Mouse (Mus musculus) G1E (cell line): ENCODE results near the gene AI661453. TPM values are rescaled to one million over a fixed set of nuclear protein-coding genes. Genes with fewer than 3 reads are reported as not detected.

Experiments used
- ATAC-seq: 2 replicates; pipeline ENCODE4 v1.8.0; 2016; ENCODE audit warnings: mild to moderate bottlenecking; ENCODE audit not compliant: insufficient number of reproducible peaks, poor library complexity, low FRiP score, severe bottlenecking; ENCODE audit errors: extremely low read depth
- DNase-seq: peaks from one replicate; pipeline ENCODE4 v3.0.0; 2012; ENCODE audit warnings: low spot score
- H3K27me3 ChIP-seq: 2 replicates; pipeline ENCODE4 v1.6.1; 2012; ENCODE audit warnings: mild to moderate bottlenecking, low read length, inconsistent platforms; ENCODE audit not compliant: insufficient read depth
- H3K36me3 ChIP-seq: replicated peaks from 2 replicates; pipeline ENCODE3; 2012; ENCODE audit warnings: mild to moderate bottlenecking, inconsistent platforms
- H3K4me1 ChIP-seq: 2 replicates; pipeline ENCODE4 v1.6.1; 2012; ENCODE audit warnings: low read depth, low read length, inconsistent platforms, mixed read lengths; ENCODE audit not compliant: insufficient read depth
- H3K4me3 ChIP-seq: 2 replicates; pipeline ENCODE4 v1.5.1; 2012; ENCODE audit warnings: low read depth, mild to moderate bottlenecking, inconsistent platforms, low read length, moderate library complexity, mixed read lengths
- H3K9me3 ChIP-seq: replicated peaks from 2 replicates; pipeline ENCODE4 v1.6.1; 2012; ENCODE audit warnings: inconsistent platforms
- CTCF ChIP-seq: IDR thresholded peaks from 2 replicates; pipeline ENCODE4 v1.5.1; 2012; ENCODE audit warnings: low read depth, low read length, inconsistent platforms, mixed read lengths
- GATA1 ChIP-seq: IDR thresholded peaks from 2 replicates; pipeline ENCODE4 v1.6.1; 2012; ENCODE audit warnings: borderline replicate concordance, low read length, inconsistent platforms, mixed read lengths
- GATA2 ChIP-seq: IDR thresholded peaks from 2 replicates; pipeline ENCODE4 v1.6.1; 2012; ENCODE audit warnings: low read depth, low read length, inconsistent platforms, borderline replicate concordance
- POLR2AphosphoS5 ChIP-seq: IDR thresholded peaks from 2 replicates; pipeline ENCODE4 v1.6.1; 2012; ENCODE audit warnings: low read depth, low read length, inconsistent platforms; ENCODE audit not compliant: insufficient replicate concordance
- TAL1 ChIP-seq: conservative IDR thresholded peaks from 2 replicates; pipeline ENCODE4 v1.6.1; 2012; ENCODE audit warnings: low read depth, low read length, inconsistent platforms, mixed read lengths
- polyA plus RNA-seq: library from polyadenylated mRNA; stranded (reverse); fragments of >175 nt; gene quantifications from 2 replicates; pipeline ENCODE4 v1.2.3, GENCODE M21; 2012
- total RNA-seq, 2 experiments: library from RNA; stranded (forward) in 1 of 2; stranded (reverse) in 1 of 2; fragments of 200-1000 nt in 1 of 2; fragments of >200 nt in 1 of 2; fragmentation: Nextera tagmentation in 1 of 2; gene quantifications; 2 replicates each; pipeline ENCODE4 v1.2.3; 2014 to 2017

Gene AI661453
- total and polyA plus RNA-seq, 3 experiments = under 0.01 to 0.03 TPM; not detected in 1

DNA sequence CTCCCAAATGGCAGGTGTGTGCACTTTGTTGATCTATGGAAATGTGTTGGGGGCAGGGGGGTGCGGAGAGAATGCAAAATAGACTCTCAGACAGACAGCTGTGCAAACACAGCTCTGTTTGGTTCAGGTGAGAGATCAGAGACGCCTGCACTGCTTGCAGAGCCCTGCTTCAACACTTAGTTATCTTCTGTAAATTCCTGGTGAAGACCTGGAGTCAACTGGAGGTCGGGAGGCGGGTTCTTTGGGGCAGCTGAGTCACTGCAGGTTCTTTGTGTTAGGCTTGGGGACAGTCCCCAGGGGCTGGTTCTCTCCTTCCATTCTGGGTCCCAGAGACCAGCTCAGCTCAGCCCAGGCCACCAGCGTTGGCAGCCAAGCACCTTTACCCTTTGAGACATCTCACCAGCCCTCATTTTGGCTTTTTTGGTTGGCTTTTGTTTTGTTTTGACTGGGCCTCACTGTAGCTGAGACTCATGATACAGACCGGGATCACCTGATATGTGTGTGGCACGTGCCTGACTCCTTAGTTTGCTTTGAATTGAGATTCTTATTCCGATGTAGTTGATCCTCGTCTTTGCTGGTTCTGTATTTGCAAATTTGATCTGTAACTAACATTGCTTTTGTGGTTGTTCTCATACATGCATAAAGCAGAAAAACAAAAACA, 26.4 kb downstream of the AI661453 start:
- Histone ChIP-seq H3K9me3 (no peaks in the 10 kb centered on the region), H3K4me3 (no peak overlapping the region), H3K27me3 (peaks cover 70% of the 10 kb centered on the region), H3K4me1 (no peaks in the 10 kb centered on the region), H3K36me3 (no peaks in the 10 kb centered on the region)
- DNase-seq (no peak), ATAC-seq (no peak)
- TF ChIP-seq CTCF = no peak
- no peak for TF ChIP-seq GATA1
- no peak for TF ChIP-seq GATA2

DNA sequence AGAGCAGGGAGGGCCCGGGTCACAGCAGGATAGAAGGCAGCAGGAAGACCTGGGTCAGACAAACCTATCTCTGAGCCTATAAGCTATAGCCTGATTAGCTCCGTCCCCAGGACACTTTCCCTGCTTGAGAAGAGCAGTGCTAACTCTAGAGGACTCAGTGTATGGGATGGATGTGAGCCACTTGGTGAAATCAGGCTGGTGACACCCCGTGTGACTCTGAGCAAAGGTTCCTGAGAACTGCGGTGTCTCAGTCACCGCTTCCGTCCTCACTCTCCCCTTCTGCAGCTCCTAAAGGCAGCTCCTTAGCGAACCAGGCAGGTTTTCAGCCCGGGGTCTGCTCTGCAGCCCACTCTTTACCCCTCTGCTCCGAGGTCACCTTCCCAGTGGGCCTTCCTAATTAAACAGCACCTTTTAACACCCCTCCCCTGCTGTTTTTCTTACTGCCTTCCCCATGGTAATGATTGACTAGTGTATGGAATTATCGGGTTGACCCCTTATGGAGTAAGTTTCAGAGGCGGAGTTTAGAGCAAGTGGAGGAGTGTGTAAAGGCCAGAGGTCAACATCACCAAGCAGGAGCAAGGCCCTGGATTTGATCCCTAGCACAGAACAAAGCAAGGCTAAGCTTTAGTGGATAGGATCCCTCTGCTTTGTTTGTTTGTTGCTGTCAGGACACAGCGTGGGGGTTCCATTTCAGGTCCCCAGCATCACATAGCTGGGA, 28.0 kb downstream of the AI661453 start:
- Histone ChIP-seq H3K27me3 (peaks cover 72% of the 10 kb centered on the region), H3K4me3 (no peak overlapping the region), H3K4me1 (no peaks in the 10 kb centered on the region), H3K9me3 (no peaks in the 10 kb centered on the region), H3K36me3 (no peaks in the 10 kb centered on the region)
- no peak for ATAC-seq
- TF ChIP-seq GATA2 = no peak
- TF ChIP-seq CTCF = no peak
- TF ChIP-seq TAL1 = no peak
- TF ChIP-seq POLR2AphosphoS5 = no peak
- TF ChIP-seq GATA1 = no peak
- DNase-seq = no peak

DNA sequence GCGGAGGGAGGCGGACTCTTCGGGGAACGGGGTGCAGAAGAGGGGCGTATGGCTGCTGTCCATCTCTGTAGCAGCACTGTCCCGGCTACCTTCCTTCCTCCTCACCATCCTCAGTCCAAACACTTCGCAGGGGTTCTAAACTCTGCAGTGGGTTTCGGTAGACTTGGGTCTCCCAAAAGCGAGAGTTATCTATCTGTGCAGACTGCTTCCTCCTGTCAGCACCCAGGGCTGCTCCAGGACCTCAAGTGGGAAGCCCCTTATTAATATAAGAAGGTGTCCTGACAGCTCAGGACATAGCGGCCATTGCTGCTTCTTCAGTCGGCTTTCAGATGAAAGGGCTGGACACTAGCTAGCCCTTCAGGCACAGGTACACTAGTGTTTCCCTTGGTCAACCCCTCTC, 28.6 kb downstream of the AI661453 start:
- H3K4me3 ChIP-seq = no peak overlapping the region
- peaks cover 69% of the 10 kb centered on the region for H3K27me3 ChIP-seq
- DNase-seq = no peak

DNA sequence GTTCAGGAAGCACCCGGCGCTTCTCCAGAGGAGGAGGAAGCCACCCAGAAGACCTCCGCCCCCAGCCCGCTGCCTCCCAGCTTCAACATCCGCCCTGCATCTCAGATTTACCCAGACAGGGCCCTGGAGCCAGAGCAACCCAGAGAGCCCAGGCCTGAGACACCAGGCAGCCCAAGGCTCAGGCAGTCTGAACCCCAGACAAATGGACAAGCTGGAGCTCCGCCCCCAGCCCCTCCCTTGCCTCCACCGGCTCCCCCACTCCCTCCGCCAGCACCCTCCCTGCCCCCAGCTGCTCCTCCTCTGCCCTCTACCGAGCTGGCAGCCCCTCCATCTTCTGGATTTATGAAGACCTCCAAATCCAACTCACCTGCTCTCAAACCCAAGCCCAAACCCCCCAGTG, 29.9 kb downstream of the AI661453 start:
- TF ChIP-seq TAL1 = no peak
- TF ChIP-seq CTCF = no peak
- no peak for TF ChIP-seq GATA1
- no peak for TF ChIP-seq GATA2
- no peak for TF ChIP-seq POLR2AphosphoS5
- Histone ChIP-seq H3K9me3 (no peaks in the 10 kb centered on the region), H3K36me3 (no peaks in the 10 kb centered on the region), H3K4me3 (no peak overlapping the region), H3K4me1 (no peaks in the 10 kb centered on the region), H3K27me3 (peaks cover 67% of the 10 kb centered on the region)
- ATAC-seq = no peak
- DNase-seq = no peak

More for the DNA sequence above, 28.6 kb downstream of the AI661453 start:
- TF ChIP-seq GATA2 = no peak
- TF ChIP-seq POLR2AphosphoS5 = no peak
- no peak for TF ChIP-seq CTCF
- no peak for TF ChIP-seq TAL1
- no peak for TF ChIP-seq GATA1
- ATAC-seq = no peak
- Histone ChIP-seq H3K9me3 (no peaks in the 10 kb centered on the region), H3K36me3 (no peaks in the 10 kb centered on the region), H3K4me1 (no peaks in the 10 kb centered on the region)

DNA sequence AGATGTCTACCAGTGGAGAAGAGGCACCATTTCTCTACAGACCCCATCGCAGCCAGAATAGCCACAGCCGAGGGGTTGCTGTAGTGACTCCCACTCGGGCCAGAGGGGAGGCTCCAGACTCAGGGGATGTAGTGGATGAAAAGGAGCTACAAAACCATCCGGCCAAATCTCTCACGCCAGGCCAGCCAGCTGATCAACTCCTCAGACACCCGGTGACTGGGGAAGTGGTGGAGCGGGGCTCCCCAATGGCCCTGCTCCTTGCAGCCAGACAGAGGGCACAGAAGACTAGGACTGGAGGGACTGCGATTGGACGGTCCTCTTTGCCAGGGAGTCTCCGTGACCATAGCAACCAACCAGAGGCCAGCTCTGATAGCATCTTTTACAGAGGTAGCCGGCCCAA, 31.2 kb downstream of the AI661453 start:
- no peak for DNase-seq
- Histone ChIP-seq H3K36me3 (no peaks in the 10 kb centered on the region), H3K4me3 (no peak overlapping the region), H3K4me1 (no peaks in the 10 kb centered on the region), H3K9me3 (no peaks in the 10 kb centered on the region), H3K27me3 (peaks cover 64% of the 10 kb centered on the region)
- ATAC-seq = no peak
- no peak for TF ChIP-seq GATA2
- no peak for TF ChIP-seq GATA1
- TF ChIP-seq CTCF = no peak
- no peak for TF ChIP-seq TAL1
- no peak for TF ChIP-seq POLR2AphosphoS5

DNA sequence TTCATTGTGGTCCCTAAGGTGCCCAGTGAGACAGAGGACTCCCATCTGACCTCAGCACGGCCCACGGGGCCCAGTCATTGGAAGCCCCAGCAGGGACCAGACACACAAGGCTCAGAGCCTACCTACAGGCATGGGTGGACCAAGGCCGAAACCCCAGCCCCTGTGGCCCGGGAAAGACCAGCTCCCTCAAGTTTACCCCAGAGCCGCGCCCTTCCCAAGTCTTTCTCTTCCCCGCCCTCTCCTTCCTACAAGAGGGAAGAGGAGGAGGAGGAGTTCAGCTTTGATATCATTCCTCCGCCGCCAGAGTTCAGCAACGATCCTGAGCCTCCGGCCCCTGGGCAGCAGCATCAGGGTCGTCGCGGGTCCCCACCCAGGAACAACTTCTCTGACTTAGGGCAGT, 31.6 kb downstream of the AI661453 start:
- peaks cover 64% of the 10 kb centered on the region for H3K27me3 ChIP-seq
- ATAC-seq = no peak
- no peak for DNase-seq
- TF ChIP-seq TAL1 = no peak
- no peak for TF ChIP-seq CTCF
- TF ChIP-seq POLR2AphosphoS5 = no peak
- no peak for TF ChIP-seq GATA1
- TF ChIP-seq GATA2 = no peak
- no peaks in the 10 kb centered on the region for H3K9me3 ChIP-seq
- no peak overlapping the region for H3K4me3 ChIP-seq
- H3K4me1 ChIP-seq = 0 out of 2 replicates have a peak, but pooled peaks cover under 1% of the 10 kb centered on the region
- no peaks in the 10 kb centered on the region for H3K36me3 ChIP-seq
